Mouse (Mus musculus): Measurements from ENCODE around the gene Ssxb6.
"Not testable (repeated sequence)": the region's sequence is repeated elsewhere in the genome, so short reads cannot be mapped to it uniquely, and the experiment has no call there.

The Ssxb6 gene

DNA sequence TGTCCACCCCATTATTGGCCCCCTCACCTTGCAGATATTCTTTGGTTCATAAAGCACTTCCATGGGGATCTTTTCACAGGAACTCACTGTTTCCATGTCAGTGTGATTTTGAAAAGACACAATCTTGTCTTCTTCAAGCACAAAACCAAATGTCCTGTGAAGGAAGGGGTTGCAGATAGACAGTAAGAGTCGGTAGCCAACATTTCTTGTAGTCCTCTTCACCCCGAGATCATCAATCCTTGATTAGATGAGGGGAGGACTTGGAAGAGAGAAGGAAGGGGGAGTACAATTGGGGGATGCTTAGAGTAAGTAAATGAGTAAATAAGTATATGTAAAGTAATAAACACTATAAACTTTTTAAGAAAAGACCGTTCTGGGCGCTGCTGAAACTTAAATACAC lies at the start of gene Ssxb6:
Gene Ssxb6, minus strand, starts transcription at position 101 of the 400 bp plus-strand sequence.
- DNase-seq (ENCODE audit: low spot score in 2 of 2): not testable (repeated sequence)

DNA sequence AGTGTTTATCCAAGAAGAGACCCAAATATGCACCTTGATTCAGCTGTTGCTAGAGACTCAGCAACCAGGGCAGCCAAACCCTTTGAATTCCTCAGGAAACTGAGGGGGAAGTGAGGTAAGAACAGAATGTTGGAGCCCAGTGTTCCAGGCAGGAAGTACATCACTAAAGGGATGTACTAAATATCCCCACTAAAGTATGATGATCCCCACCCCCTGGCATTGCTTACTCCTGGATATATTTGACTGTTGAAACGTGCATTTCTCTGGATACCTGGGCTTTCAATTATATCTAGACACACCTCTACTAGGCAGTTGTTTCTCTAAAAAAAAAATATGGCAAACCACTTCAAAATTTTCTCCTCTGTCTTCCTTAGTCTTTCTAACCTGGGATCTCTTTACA lies 43.7 kb upstream of the Ssxb6 start, which contains the start of gene Ssxb3:
Gene Ssxb3, minus strand, starts transcription at position 101 of the 400 bp plus-strand sequence.
- not testable (repeated sequence) for DNase-seq (ENCODE audit: low spot score in 2 of 2)

- DNase-seq (ENCODE audit: low spot score in 2 of 2): no peak
Measured at GRCm38 (mm10) chrX:8524854-8525253, 23.2 kb downstream of the Ssxb6 start, which contains the start of gene Gm14459. Gene Gm14459 (minus strand): TSS chrX:8524954.
